Mouse (Mus musculus): ENCODE data around the gene Ntrk3.

Ntrk3 gene

DNA sequence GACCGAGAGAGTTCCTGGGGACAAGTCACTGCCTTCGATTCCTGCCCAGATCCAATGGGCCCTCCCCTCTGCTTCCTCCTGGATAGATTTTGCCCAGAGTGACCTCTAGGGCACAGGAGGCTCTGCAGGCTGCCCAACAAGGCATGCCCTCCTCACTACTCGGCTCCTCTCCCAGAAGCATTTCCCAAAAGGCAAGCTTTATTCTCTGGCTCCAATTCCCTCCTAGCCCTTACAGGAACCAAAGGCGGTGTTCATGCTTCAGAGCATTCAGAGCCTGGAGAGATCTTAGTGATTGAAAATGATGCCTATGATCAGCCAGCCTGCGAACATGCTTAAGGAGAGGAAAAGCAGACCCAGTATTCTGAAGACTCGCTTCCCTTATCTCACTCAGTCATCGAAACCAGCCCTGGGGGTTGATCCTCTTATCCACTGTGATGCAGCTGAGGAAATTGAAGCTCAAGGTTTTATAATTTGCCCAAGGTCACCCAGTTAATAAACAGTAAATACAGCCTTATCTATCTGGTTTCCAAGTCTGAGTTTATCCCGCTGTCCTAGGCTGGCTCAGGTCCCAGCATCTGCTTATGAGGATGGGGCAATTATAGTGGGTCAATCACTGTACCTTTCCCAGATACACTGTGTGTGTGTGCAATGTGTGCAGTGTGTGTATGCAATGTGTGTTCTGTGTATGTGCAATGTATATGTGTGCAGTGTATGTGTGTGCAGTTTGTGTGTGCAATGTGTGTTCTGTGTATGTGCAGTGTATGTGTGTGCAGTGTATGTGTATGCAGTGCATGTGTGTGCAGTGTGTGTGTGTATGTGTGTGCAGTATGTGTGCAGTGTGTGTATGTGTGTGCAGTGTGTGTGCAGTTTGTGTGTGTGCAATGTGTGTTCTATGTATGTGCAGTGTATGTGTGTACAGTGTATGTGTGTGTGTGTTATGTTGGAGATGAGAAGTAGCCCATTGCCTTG lies 376.2 kb downstream of the Ntrk3 start:
- DNase-seq (ENCODE audit: low read depth, low spot score) = no peak

DNA sequence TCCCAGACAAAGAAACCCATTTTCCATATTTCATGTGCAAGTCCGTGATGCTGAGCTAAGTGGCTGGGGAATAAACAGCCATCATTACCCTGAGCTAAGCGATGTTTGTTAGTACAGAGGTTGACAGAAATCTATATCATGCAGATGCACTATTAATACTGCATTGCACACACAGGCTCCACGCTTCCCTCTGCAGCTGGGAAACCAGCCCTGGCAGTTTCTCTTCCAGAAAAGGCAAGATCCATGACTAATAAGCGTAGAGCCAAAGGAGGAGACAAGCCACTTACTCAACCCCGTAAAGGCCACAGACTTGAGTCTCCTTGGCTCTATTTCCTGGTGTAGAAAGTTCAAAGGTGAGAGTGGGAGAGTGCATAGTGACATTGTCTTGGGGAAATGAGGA lies 390.3 kb downstream of the Ntrk3 start:
- DNase-seq (ENCODE audit: low read depth, low spot score) = no peak

DNA sequence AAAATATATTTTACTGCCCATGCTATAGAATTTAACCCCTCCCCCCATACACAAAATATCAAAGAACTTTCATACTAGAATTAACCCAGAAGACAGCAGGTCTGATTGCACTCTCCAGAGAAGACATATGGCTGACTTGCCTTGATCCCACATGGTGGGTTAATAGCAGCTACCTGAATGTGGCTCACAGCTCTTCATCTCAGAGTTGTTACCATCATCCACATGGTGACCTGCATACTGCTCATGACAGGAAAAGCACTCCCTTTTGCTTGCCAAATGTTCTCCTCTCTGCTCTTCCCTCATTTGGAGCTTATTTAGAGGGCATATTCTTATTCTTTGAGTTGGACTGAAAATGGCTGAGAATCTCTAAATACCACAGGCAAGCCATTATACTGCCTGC lies 404.4 kb downstream of the Ntrk3 start:
- DNase-seq (ENCODE audit: low read depth, low spot score) = peak; percentile 4

DNA sequence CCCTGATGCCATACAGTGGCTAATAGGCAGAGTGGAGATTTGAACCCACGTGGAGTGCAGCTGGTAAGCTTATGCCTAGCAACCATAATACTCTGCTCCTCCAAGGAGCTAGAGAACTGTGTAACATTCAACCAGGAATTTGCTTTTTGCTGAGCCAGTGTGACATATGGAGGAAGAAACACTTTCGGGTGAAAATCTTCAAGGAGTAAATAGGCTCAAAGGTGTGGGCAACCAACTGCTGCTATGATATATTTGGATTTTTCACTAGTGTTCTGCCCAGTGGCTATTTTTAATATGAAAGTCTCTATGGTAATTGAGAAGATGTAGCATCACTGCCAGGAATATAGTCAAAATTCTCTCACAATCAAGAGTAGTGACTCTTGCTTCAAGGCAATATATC lies 409.5 kb downstream of the Ntrk3 start:
- DNase-seq (ENCODE audit: low read depth, low spot score) = no peak

DNA sequence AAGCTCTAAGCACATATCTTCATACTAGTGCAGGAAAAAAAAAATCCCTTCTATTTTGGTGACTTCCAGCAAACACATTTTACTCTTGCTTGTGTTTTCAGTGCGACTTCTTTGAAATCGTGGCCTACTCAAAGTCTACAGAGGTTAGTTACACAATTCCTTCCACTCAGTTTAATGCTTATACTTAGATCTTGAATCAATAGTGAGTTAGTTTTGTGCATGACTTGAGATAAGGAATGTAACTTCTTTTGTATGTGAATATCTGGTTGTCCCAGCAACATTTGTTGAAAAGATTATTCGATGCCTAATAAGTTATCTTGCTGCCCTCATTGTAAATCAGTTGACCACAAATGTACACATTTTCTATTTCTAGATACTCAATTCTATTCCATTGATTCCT lies 411.6 kb downstream of the Ntrk3 start:
- DNase-seq (ENCODE audit: low read depth, low spot score) = no peak

DNA sequence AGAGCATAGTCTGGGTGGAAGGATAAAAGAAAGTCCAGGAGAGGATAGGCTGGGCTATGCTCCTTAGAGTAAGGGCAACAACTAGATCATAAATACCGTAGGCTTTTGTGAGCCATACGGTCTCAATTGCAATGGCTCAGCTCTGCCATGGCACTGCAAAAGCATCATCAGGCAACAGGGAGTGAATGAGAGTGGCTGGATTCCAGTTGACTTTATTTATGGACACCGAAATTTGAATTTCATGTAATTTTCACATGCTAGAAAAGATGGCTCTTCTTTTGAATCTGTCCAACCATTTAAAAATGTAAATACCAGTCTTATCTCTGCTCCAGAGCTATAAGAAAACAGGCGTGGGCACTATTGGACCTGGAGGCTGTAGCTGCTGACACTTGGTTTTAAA lies 419.2 kb downstream of the Ntrk3 start:
- no peak for DNase-seq (ENCODE audit: low read depth, low spot score)

DNA sequence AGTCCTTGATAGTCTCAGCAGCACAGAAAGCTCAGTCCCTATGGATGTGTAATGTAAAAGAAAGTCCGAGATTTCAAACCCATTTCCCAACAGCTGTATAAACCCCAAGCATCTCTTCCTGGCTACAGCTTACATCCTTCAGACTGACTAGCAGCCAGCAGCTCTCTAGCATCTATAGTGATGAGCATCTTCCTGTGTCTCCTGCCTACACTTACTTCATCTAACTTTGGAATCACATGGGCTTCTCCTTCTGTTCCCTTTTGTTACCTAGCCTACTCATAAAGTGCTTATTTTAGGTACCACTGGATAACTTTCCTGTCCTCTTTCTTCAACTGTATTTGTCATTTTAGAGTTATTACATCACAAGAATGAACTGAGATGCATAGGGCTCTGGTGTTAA lies 432.0 kb downstream of the Ntrk3 start:
- DNase-seq (ENCODE audit: low read depth, low spot score) = no peak

DNA sequence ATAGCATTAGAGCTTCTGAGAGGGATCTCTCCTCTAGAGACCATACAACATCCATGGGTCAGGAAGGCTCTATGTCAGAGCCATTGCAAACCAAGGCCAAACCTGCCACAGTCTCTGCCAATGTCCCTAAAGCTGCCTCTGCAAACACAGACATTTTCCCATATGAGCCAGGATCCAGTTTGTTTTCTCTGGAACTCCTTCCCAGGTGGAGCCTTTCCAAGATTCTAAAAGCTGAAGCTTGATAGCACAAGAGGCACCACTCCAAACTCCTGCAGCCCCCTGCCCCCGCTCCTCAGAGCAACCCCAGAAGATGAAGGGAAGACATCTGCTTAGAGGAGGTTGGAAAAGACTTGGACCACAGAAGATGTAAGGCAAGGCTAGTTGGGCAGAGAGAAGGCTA lies 432.8 kb downstream of the Ntrk3 start:
- no peak for DNase-seq (ENCODE audit: low read depth, low spot score)

DNA sequence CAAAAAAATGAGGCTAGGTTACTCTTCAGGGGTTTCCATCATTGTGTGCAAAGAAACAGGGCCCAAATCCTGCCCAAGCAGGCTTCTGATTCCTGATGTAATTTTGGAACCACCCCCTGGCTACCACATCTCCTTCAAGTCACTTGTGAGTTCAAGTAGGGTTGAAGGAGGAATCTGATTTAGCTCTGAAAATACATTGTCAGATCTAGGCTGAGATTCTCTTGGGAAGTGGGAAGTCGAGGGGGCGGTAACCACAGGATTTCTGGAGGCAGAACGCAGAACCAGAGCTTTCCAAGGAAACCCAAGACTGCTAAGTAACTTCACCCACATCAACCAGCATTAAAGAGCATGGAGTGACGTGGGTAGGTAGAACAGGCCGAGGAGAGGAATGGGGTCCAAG lies 440.5 kb downstream of the Ntrk3 start:
- DNase-seq (ENCODE audit: low read depth, low spot score) = no peak

DNA sequence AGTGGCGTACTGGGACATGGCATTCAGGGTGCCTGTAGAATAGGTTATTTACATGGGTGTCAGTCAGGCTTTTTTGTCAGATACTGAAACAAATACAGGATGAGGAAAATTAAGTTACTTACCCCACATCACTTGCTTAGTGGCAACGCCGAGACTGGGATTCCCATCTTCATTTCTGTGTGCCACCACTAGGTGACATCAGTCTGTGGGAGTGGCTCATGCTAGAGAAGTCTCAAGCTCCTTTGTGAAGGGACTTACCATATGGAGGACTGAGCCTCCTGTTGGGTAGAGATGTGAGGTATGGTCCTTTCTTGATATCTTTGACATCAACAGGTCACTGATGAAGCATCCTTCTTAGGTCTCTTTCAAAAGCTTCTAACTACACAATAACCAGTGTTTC lies 443.5 kb downstream of the Ntrk3 start:
- peak; percentile 4 for DNase-seq (ENCODE audit: low read depth, low spot score)

DNA sequence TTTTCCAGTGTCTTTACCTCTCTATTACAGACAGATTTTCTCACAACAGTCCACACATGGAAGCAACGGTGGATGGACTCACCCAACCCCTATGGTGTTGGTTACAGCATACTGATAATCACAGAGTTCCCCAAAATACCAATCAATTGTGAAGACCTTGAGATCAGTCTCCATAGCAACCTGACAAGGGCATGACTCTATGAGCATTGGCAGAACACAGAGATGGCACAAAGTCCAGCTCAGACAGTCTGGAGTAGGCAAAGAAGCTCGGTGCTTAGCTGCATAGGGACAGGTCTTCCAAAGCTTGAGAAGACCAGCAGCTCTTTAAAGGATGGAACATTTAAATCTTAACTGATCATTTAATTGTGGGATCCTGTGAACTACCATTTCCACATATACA lies 447.6 kb downstream of the Ntrk3 start:
- no peak for DNase-seq (ENCODE audit: low read depth, low spot score)

DNA sequence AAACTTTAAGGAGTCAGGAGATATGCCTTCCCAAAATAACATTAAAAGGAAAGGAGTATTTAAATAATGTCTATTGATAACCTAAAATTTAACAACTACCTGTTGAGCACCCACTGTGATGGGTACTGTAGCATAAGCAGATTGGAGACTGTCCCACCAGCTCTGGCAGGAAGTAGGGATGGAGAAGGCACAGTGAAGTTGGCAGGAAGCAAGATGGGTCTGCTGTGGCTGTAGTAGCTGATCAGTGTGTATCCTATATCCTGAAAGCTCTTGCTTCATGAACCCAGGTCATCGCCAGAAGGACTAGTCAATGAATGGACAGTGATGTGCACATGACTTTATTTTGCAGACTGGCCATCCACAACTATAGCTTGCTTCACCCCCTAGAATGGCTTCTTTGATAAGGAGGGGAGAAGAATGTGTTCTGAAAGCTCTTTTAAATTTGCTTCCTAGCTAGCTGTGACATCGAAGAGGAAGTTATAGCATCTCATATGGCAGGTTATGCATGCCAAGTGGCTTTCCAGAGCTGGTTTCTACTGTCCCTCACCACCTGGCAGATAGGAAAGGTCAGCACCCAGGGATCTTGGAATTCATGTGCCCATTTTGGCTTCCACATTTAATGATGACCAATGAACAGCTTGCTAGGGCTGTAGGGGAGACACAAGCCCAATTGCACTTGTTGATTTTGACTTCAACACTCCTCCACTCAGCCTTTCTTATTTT lies 451.1 kb downstream of the Ntrk3 start:
- DNase-seq (ENCODE audit: low read depth, low spot score) = no peak

DNA sequence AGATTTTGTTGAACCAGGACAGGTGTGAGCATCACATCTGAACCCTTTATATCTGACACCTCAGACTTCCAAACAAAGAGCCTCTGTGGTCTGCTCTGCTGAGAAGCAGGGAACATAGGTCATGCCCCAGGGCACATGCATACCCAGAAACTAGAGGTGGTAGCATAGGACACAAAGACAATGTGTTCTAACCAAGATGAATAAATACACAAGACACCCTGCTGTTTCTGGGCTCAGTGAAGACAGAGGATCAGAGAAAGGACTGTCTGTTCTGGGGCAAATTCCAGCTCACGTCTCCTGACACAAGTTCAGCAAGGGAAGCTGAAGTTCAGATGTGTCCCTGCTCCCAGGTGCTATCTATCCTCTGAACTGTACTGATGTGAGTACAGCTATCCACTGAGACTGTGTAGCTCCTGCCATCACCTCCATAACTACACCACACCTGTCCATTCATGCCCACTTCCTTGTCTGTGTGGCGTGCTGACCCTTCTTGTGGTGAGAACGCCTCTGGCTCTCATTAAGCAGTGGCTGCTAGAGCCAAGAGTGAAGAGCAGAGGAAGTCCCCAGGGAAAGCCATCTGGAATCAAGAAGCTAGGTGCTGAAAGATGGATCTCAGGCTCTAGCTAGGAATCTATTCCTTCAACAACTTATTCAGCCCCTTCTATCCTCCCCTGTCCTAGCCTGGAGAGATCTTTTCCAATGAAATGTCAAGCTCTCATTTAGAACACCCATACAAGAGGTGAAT lies 468.1 kb downstream of the Ntrk3 start:
- no peak for DNase-seq (ENCODE audit: low read depth, low spot score)

DNA sequence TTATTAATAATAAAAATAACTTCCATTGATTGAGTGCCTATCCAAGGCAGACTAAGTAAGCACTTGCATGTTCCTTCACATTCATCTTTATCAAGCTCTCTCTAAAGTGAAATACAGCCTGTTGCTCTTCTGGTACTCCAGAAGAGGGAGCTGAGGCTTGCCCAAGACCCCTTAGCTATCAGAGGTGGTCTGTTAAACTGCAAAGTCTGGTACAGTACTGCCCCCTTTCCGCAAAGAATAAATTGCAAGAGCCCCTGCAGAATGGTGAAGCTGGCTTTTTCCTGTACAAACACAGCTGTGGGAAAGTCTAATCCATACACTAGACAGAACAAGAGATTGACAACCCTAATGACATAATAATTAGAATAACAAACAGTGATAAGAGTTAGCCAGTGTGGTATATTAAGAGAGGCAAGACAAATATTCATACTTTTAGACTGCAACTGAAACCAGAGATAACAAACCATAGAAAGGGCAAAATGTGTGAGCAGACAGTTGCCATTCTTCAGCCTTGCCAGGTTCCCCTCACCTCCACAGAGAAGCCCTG lies 470.3 kb downstream of the Ntrk3 start:
- DNase-seq (ENCODE audit: low read depth, low spot score) = peak; percentile 49

DNA sequence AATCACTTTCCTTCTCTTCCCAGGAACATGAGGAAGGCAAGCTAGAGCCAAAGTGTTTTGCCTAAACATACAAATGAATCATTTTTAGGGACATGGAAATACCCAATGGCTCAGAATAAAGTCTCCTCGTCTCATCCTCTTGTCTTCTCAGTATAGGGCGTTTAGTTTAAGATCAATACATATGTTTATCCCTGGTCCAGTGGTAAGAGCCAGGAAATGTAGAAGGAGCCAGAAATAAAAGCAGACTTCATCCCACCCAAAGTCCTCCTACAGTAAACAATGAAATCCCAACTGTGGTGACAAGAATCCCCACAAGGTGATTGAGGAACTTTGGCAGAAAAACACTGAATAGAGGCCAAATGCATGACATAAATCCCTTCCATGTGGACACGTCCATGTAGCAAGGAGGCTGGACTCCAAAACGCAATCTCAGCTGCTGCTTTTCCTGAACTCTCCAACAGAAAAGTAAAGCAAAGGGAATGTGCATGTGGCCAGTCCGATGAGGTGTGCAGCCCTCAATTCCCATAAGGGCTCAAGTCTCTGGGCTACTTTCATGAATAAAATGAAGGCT lies 473.3 kb downstream of the Ntrk3 start:
- DNase-seq (ENCODE audit: low read depth, low spot score) = no peak

DNA sequence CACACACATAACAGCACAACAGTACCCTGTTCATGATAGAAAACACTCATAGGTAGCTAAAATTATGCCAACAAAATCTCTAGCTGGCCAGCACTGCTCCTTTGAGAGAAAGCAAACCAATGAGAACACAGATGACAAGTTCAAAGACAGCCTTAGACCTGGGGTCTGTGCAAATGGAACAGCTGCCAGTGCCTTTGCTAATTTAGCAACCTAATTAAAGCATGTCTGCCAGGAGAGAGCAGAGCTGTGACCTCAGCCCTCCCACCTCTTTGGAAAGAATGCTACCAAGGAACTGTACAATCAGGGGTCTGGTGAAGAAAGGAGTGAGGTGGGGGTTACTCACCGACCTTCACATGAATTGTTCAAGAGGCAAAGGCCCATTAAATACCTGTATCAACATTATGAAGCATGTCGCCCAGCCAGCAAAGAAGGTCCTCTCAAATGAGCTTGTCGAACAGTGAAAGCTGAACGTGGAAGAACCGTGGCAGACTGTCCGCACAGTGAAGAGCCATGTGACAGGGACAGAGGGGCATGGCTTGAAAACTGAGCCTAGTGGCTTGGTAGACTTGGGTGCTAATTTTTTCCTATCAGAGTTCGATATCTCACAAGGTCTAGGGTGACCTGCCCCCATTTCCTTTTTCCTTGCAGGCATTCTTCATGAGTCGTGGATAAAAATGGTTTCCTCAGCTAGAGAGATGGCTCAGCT lies 476.2 kb downstream of the Ntrk3 start:
- DNase-seq (ENCODE audit: low read depth, low spot score) = no peak

DNA sequence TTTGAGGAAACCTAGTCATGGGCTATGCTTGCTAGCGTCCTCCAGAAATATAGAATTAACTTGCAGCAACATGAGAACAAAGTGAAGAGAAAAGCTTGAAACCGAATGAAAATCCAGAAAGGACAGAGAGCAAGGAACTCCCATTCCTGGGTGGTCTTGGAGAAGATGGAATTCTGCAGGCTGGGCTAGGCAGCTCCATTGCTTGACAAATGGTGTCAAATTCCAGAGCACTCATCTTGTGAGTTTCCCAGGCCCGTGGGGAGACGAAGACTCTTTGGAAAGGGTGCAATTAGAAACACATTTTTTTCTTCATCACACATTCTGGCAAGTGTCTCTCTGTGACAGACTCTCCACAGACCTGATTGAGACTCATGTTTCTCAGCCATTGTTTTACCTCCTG lies 479.7 kb downstream of the Ntrk3 start:
- no peak for DNase-seq (ENCODE audit: low read depth, low spot score)

DNA sequence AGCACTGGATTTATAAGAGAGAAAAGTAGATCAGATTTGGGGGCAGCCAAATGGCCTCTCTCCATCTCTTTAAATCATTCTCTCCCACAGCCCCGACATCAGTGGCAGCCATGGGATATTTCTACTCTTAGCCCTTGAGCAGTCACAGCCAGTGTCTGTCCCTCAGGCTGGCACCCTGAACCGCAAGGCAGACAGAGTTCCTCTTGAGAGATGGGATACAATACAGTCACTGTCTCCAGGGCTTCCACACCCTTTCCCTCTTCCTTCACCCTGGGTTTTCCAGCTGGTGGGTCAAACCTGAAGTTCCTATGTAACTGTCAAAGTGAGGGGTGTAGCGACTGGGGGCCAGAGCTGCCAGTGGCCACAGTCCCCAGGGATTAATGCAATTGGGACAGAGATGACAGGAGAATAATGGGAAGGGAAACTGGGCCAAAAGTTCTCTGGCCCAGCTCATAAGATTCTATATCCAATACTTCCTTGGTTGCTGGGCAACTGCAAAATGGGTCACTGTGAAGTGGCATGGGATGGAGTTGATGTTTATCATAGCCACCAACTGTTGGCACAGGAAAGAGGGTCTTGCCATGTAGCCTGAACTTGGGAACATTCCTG lies 483.9 kb downstream of the Ntrk3 start:
- no peak for DNase-seq (ENCODE audit: low read depth, low spot score)

DNA sequence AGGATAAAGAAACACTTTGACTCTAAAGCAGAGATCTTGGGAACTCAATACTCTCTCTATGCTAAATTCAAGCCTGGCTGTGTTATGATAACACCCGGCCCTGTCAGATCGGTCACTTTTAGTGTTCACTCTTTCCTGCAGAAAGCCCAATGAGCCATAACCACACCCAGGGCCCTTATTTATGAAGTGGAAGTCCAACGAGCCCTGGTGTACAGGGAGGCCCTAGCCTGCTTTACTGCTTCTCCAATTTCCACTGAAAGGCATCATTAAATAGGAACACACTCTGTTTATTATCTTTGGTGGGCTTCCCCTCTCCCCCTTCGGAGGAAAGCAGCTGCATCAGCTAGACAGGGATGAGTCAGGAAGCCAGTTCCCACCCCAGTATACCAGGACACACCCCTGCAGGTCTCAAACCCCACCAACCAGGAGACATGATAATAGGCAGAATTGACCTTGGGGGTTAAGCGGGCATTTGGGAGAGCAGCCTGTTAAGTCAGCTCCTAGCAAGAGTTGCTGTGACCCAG lies 489.6 kb downstream of the Ntrk3 start:
- peak; percentile 2 for DNase-seq (ENCODE audit: low read depth, low spot score)

DNA sequence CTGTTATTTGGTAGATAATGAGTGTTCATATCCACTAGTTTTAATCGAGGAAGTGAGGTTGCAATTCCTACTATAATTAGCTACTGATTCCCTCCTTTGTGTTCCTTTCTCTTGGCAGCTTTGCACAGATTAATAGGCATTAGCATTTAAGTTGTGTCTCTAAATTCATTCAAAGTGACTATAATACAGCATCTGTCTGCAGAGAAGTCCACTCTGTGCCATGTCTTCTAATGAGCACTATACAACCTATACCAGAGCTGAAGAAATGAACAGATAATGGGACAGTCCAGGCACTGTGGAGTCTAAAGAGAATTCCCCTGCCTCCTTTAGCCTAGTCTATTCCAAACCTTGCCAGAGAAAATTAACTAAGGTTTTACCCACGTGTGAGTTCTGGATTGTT lies 498.8 kb downstream of the Ntrk3 start:
- no peak for DNase-seq (ENCODE audit: low read depth, low spot score)
